Mouse (Mus musculus): ENCODE results near the gene Cxcl5.
A peak's percentile ranks its signal among the peaks of the same experiment; 100 is the strongest.

GRCm38 (mm10) chr5:90788114-90788513 is 29.0 kb downstream of the Cxcl5 start:
- peak; percentile 56 for TF ChIP-seq CTCF (IDR thresholded peaks at IDR 0.05)
- no peak for TF ChIP-seq EP300 (IDR thresholded peaks at IDR 0.05)

All from lung, postnatal 0 days (tissue).